Mouse (Mus musculus): ENCODE data around the gene Gan.

DNA sequence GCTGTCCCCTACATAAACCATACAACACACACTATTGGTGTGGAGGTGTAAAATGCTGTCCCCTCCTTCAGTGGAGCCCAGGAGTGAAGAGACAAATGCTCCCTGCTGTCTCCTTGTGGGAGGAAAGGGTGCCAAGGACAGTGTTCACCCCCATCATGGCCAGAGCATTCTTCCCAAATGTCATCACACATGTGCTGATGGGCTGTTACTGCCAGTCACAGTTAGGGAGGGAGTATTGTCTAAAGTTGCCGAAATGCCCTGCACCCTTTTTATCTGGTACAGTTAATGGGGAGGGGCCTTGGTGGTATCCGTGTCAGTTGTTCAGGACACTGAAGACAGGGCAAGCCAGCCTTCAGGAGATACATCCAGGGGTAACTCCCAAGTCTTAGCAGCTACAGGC, 8.6 kb downstream of the Gan start:
- TF ChIP-seq CTCF (IDR thresholded peaks at IDR 0.05; ENCODE audit: low read depth): no peak
- no peak for TF ChIP-seq EP300 (IDR thresholded peaks at IDR 0.05; ENCODE audit: low read depth)
